Mouse (Mus musculus) ES-E14 (cell line): Measurements from ENCODE around the gene 4930452B06Rik. TPM values are rescaled to one million over a fixed set of nuclear protein-coding genes. Genes with fewer than 3 reads are reported as not detected.

Source experiments
- DNase-seq: peaks from one replicate; pipeline ENCODE4 v3.0.0-alpha.2; 2013; ENCODE audit warnings: low read depth, low spot score
- H3K27ac ChIP-seq: 2 replicates; pipeline ENCODE4 v1.5.1; 2012; ENCODE audit warnings: low read depth, mild to moderate bottlenecking, low read length, moderate library complexity, mixed read lengths; ENCODE audit not compliant: poor library complexity, insufficient read depth, severe bottlenecking
- H3K36me3 ChIP-seq: 2 replicates; pipeline ENCODE4 v1.6.1; 2012; ENCODE audit warnings: mild to moderate bottlenecking, low read length, moderate library complexity, mixed read lengths; ENCODE audit not compliant: control insufficient read depth, poor library complexity, insufficient read depth, severe bottlenecking
- H3K4me1 ChIP-seq, 2 experiments: fragments of 150-350 bp in 1 of 2; sonication (generic) in 1 of 2; 2 replicates each; pipeline ENCODE4 v1.6.1; 2012; ENCODE audit warnings: low read length in 2 of 2, mild to moderate bottlenecking in 1 of 2, mixed read lengths in 1 of 2; ENCODE audit not compliant: control insufficient read depth in 2 of 2, insufficient read depth in 2 of 2, poor library complexity in 1 of 2
- H3K4me3 ChIP-seq, 2 experiments: fragments of 150-350 bp in 1 of 2; sonication (generic) in 1 of 2; 2 replicates each; pipeline ENCODE4 v1.5.1; 2012; ENCODE audit warnings: low read length in 2 of 2, low read depth in 1 of 2, mild to moderate bottlenecking in 1 of 2, mixed read lengths in 1 of 2; ENCODE audit not compliant: insufficient read depth in 1 of 2, poor library complexity in 1 of 2, severe bottlenecking in 1 of 2
- H3K9ac ChIP-seq: 2 replicates; pipeline ENCODE4 v1.6.1; 2012; ENCODE audit warnings: low read depth, mild to moderate bottlenecking, low read length, mixed read lengths; ENCODE audit not compliant: poor library complexity, insufficient read depth, severe bottlenecking
- H3K9me3 ChIP-seq: fragments of 150-350 bp; sonication (generic); 2 replicates; pipeline ENCODE4 v1.6.1; 2012; ENCODE audit warnings: low read depth, mild to moderate bottlenecking, low read length; ENCODE audit not compliant: control insufficient read depth, insufficient read depth
- CHD2 ChIP-seq: IDR thresholded peaks from 2 replicates; pipeline ENCODE4 v1.6.1; 2014; ENCODE audit warnings: mild to moderate bottlenecking, low read depth, low read length, inconsistent platforms
- HCFC1 ChIP-seq: IDR thresholded peaks from 2 replicates; pipeline ENCODE4 v1.6.1; 2012; ENCODE audit warnings: low read length, inconsistent platforms, borderline replicate concordance; ENCODE audit not compliant: insufficient read depth
- MAFK ChIP-seq: IDR thresholded peaks from 2 replicates; pipeline ENCODE4 v1.6.1; 2014; ENCODE audit warnings: mild to moderate bottlenecking, low read depth, low read length, inconsistent platforms; ENCODE audit not compliant: insufficient read depth
- ZC3H11A ChIP-seq: IDR thresholded peaks from 2 replicates; pipeline ENCODE4 v1.6.1; 2012; ENCODE audit warnings: low read depth, mild to moderate bottlenecking, inconsistent platforms, low read length, borderline replicate concordance
- ZNF384 ChIP-seq: IDR thresholded peaks from 2 replicates; pipeline ENCODE4 v1.6.1; 2012; ENCODE audit warnings: low read depth, low read length, inconsistent platforms
- in situ Hi-C, 2 experiments: fragments of 600-800 bp; cut with MboI; formaldehyde crosslinking; loops; one replicate each; pipeline ENCODE4 v1.15.1; 2025; ENCODE audit warnings: low sequenced_read_pairs in 2 of 2, inconsistent platforms in 1 of 2; ENCODE audit not compliant: unreplicated experiment in 2 of 2
- total RNA-seq: library from RNA; depleted of rRNA; stranded (reverse); fragments of 300-350 nt; gene quantifications from 2 replicates; pipeline ENCODE4 v1.2.3, GENCODE M21; 2012

Gene 4930452B06Rik
- total RNA-seq, 1 experiment, result 7.7 TPM

DNA sequence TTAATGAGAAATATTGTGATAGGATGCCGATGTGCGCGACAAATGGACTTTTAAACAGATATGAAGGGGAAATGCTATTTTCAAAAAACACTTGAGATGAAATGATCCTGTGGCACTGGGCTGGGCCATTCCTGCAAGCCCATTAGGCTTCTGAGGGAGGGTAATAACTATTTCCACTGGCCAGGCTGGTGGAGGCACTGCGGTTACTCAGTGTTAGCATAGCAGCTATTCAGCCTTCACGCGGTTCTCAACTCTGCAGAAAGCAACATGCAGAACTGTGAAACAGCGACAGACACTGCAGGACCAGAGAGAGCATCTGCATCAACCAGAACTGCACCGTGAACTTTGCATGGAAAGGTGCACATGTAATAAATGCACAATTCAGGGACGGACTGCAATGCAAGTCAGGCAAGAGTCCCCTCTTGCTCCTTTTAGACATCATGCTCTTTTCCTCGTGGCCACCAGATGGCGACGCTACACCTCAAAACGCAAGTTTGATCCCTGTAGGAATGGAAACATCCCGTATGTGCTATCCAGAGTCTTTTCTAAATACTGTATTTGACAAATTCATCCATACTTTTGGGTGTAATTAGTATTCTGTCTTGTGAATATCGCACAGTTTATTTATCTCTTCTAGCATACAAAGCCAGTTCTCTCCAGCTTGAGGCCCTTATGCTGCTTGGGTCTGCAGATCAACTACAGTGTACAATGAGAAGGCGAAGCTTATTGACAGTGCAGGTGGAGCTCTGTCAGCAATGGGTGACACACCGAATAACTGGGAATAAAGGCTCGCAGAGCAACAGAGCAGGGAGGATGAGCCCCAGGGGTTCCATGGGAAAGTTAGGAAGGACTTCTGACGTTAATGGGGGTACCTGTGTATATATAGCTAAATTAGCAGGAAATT lies 205.6 kb downstream of the 4930452B06Rik start:
- peak; percentile 62 for DNase-seq
- Histone ChIP-seq H3K9ac (no peak overlapping the region), H3K4me1 (0 out of 4 replicates have a peak, but pooled peaks cover 0 to 3% of the 10 kb centered on the region in 2 experiments), H3K27ac (no peak overlapping the region), H3K9me3 (no peaks in the 10 kb centered on the region), H3K4me3 (peak overlapping the region in 1 of 2 experiments; percentile 31; a peak in 1 of 4 replicates), H3K36me3 (no peaks in the 10 kb centered on the region)
- TF ChIP-seq CHD2 (no peak), ZNF384 (no peak), HCFC1 (no peak), ZC3H11A (peak; percentile 93)
- in situ Hi-C loops, result no loop called here

DNA sequence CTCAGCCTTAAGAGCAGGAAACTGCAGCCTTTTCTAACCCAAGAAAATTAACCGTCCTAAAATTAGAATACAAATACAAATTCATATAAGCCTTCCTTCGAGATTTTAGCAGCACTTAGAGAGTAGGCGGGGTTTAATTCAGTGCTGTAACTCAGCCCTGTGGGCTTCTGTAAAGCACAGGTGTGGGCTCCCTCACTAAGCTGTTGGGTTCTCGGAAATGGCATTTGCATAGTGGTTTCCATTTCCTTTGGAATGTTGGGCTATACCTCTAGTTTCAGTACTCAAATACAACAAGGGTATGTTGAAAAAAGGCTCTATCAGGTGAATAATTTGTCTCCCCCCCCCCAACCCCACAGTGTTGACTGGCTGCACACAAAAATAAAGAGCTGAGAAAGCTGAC lies 206.3 kb downstream of the 4930452B06Rik start:
- Histone ChIP-seq H3K4me1 (0 out of 4 replicates have a peak, but pooled peaks cover 0 to 3% of the 10 kb centered on the region in 2 experiments), H3K4me3 (no peak overlapping the region), H3K9ac (no peak overlapping the region), H3K27ac (no peak overlapping the region), H3K9me3 (no peaks in the 10 kb centered on the region), H3K36me3 (no peaks in the 10 kb centered on the region)
- peak; percentile 17 for DNase-seq
- no peak for TF ChIP-seq ZC3H11A
- TF ChIP-seq MAFK, result no peak
- TF ChIP-seq ZNF384, result no peak
- no peak for TF ChIP-seq HCFC1
- no peak for TF ChIP-seq CHD2
- in situ Hi-C loops, result no loop called here

DNA sequence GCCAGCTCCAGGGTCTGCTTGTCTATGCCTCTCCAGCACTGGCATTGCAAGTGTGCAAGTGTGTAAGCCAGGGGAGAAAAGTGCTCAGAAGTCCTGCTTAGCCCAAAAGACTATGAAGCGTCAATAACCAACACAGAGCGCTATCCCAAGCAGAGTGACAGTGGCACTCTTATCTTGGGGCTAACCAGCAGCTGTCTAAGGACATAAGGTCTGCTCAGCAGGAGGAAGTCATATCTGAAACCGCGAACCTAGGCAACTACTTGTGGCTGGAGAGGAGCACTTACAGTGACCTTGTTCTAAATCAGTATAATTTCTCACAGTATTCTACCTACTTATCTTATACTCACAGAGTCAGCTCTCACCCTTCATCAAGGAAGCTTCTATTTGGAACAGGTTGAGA lies 214.9 kb downstream of the 4930452B06Rik start:
- Histone ChIP-seq H3K27ac (no peak overlapping the region), H3K36me3 (no peaks in the 10 kb centered on the region), H3K4me1 (no peaks in the 10 kb centered on the region), H3K9ac (no peak overlapping the region), H3K4me3 (no peak overlapping the region), H3K9me3 (no peaks in the 10 kb centered on the region)
- in situ Hi-C loops, result no loop called here
- no peak for DNase-seq
- TF ChIP-seq ZNF384, result no peak
- no peak for TF ChIP-seq MAFK
- no peak for TF ChIP-seq CHD2
- no peak for TF ChIP-seq HCFC1
- no peak for TF ChIP-seq ZC3H11A

DNA sequence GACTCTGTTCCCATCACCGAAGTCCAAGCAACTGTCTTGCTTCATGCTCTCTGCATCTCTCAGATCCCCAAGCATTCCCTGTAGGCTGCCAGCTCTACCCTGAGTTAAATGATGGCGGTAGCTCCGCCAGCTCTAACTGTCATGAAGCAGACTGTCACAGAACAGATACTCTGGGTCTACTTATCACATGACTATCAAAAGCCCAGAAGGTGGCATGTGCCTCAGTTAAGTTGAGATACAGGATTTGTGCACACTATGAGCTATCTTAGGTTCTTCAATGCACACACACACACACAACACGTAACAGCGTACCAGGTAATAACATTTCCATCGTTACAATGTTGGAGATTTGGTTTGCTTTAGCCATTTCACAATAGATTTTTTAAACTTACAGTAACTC lies 215.7 kb downstream of the 4930452B06Rik start:
- H3K9me3 ChIP-seq, result no peaks in the 10 kb centered on the region
- H3K9ac ChIP-seq, result no peak overlapping the region
- TF ChIP-seq HCFC1 (no peak), ZNF384 (no peak), CHD2 (no peak), MAFK (no peak), ZC3H11A (no peak)
- no peaks in the 10 kb centered on the region for H3K4me1 ChIP-seq
- DNase-seq, result no peak
- no peak overlapping the region for H3K4me3 ChIP-seq
- H3K27ac ChIP-seq, result no peak overlapping the region
- no peaks in the 10 kb centered on the region for H3K36me3 ChIP-seq
- in situ Hi-C loops, result no loop called here
